ENCODE assay signal across 9 mouse cellular contexts in the genomic region with DNA sequence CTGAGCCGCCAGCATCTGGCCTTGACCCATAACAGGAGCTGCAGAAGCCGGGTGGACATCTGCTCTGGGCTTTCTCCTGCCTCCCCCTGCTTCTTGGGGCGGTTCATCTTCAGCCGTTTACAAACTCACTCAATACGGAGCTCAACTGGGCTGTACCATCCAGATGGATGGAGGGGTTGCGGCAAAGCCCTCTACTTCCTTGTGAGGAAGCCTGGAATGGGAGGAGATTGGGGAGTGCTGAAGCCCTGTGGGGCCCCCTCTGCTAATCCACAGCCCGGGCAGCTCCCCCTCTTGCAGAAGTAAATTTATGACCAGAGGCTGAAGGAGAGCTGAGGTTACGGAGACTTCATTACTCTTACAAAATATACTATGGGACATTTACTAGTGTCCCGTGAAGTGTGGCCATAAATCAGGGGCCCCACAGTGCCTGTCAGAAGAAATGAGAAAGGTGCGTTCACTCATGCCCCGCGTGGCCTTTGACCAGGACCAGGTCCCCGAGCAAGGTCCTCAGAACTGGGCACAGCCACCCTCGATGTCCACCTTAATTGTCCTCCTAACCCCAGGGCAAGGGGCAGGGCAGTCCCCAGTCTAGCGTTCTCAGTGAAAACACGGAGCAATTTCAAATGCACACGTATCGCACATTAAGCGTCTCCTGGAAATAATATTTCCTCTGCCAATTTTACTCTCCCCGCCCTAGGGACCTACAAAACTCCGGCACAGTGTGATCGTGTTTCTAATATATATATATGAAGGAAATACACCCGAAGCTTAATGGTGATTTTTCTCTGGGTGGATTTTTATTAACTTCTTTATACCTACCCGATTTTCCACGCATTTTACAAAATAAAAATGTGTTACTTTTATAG.
DNase-seq lines count a peak whose midpoint lies in the region; ATAC-seq lines count a peak whose summit lies in the region.
"Had no signal": no experiment of that assay in that cellular context is flagged by ENCODE, and none has a peak within 500 bp of the region (broad histone marks: within the 10 kb centered on the region; RNA-seq: fewer than 3 reads in every experiment).

No protein-coding gene starts in this region.

- 69% methylated on average over 25 of the region's 25 CpGs for WGBS in embryonic facial prominence, embryonic 11.5 days
- 35% methylated on average over 25 of the region's 25 CpGs for WGBS in neural tube, embryonic 15.5 days
- WGBS in heart, embryonic 11.5 days (ENCODE audit: insufficient replicate concordance) = 75% methylated on average over 25 of the region's 25 CpGs

- no peak overlapping the region for H3K9ac ChIP-seq in embryonic facial prominence, embryonic 11.5 days (replicated peaks; ENCODE audit: low read length)
- H3K9ac ChIP-seq in neural tube, embryonic 15.5 days (replicated peaks) = no peak overlapping the region
- H3K9ac ChIP-seq in heart, embryonic 11.5 days (ENCODE audit: low read depth, low read length) = no peak overlapping the region
- H3K9ac ChIP-seq: liver, embryonic 15.5 days had no signal

- H3K27me3 ChIP-seq in embryonic facial prominence, embryonic 11.5 days (ENCODE audit: control insufficient read depth, insufficient read depth, low read length) = no peaks in the 10 kb centered on the region
- H3K27me3 ChIP-seq in neural tube, embryonic 15.5 days (replicated peaks) = no peaks in the 10 kb centered on the region
- no peaks in the 10 kb centered on the region for H3K27me3 ChIP-seq in heart, embryonic 11.5 days (ENCODE audit: control insufficient read depth, insufficient read depth, low read length)
- H3K27me3 ChIP-seq: liver, embryonic 15.5 days had no signal

- 0 out of 2 replicates have a peak, but pooled peaks cover 2% of the 10 kb centered on the region for H3K4me1 ChIP-seq in embryonic facial prominence, embryonic 11.5 days (ENCODE audit: control insufficient read depth, insufficient read depth, low read length)
- H3K4me1 ChIP-seq in neural tube, embryonic 15.5 days = peaks cover 31% of the 10 kb centered on the region
- H3K4me1 ChIP-seq in heart, embryonic 11.5 days (ENCODE audit: control insufficient read depth, insufficient read depth, low read length) = no peaks in the 10 kb centered on the region
- H3K4me1 ChIP-seq: liver, embryonic 15.5 days had no signal

- H3K9me3 ChIP-seq in embryonic facial prominence, embryonic 11.5 days (replicated peaks; ENCODE audit: control insufficient read depth, low read length) = no peaks in the 10 kb centered on the region
- H3K9me3 ChIP-seq in neural tube, embryonic 15.5 days (replicated peaks) = no peaks in the 10 kb centered on the region
- H3K9me3 ChIP-seq in heart, embryonic 11.5 days (replicated peaks; ENCODE audit: control insufficient read depth, low read length) = 0 out of 2 replicates have a peak, but pooled peaks cover 2% of the 10 kb centered on the region
- H3K9me3 ChIP-seq: liver, embryonic 15.5 days had no signal

- H3K36me3 ChIP-seq in embryonic facial prominence, embryonic 11.5 days (replicated peaks; ENCODE audit: control insufficient read depth, insufficient read depth, low read depth, low read length) = no peaks in the 10 kb centered on the region
- H3K36me3 ChIP-seq in neural tube, embryonic 15.5 days = no peaks in the 10 kb centered on the region
- no peaks in the 10 kb centered on the region for H3K36me3 ChIP-seq in heart, embryonic 11.5 days (ENCODE audit: control insufficient read depth, insufficient read depth, low read length)
- H3K36me3 ChIP-seq: liver, embryonic 15.5 days had no signal

- peak; percentile 17 for DNase-seq in adrenal gland, postnatal 14 days
- no peak for DNase-seq in adrenal gland, adult 8-10 months
- DNase-seq in embryonic facial prominence, embryonic 11.5 days (ENCODE audit: low spot score) = no peak
- DNase-seq in kidney, postnatal 10 days = peak; percentile 30
- DNase-seq in heart, postnatal 10 days = no peak
- DNase-seq in heart, postnatal 14 days = no peak

- H3K27ac ChIP-seq in embryonic facial prominence, embryonic 11.5 days (replicated peaks; ENCODE audit: low read depth, low read length) = no peak overlapping the region
- no peak overlapping the region for H3K27ac ChIP-seq in neural tube, embryonic 15.5 days (replicated peaks)
- no peak overlapping the region for H3K27ac ChIP-seq in heart, embryonic 11.5 days (ENCODE audit: low read depth, low read length)
- H3K27ac ChIP-seq: liver, embryonic 15.5 days had no signal

- intact Hi-C loops in heart, postnatal 10 days (cut with DNase I) = no loop called here
- intact Hi-C loops in heart, postnatal 14 days (cut with DNase I) = no loop called here

- H3K4me3 ChIP-seq in embryonic facial prominence, embryonic 11.5 days (ENCODE audit: low read depth, low read length) = no peak overlapping the region
- H3K4me3 ChIP-seq in neural tube, embryonic 15.5 days (replicated peaks) = no peak overlapping the region
- H3K4me3 ChIP-seq in heart, embryonic 11.5 days (ENCODE audit: low read depth, low read length) = no peak overlapping the region
- H3K4me3 ChIP-seq: liver, embryonic 15.5 days had no signal

- no peak overlapping the region for H3K4me2 ChIP-seq in embryonic facial prominence, embryonic 11.5 days (ENCODE audit: low read depth, low read length)
- H3K4me2 ChIP-seq in neural tube, embryonic 15.5 days = peak overlapping the region; percentile 26
- H3K4me2 ChIP-seq in heart, embryonic 11.5 days = no peak overlapping the region
- H3K4me2 ChIP-seq: liver, embryonic 15.5 days had no signal

- ATAC-seq in embryonic facial prominence, embryonic 11.5 days (replicated peaks; ENCODE audit: insufficient number of reproducible peaks, low FRiP score, low TSS enrichment, low read depth) = 0 out of 2 replicates have a peak, but pooled peaks have one; percentile 44
- ATAC-seq in neural tube, embryonic 15.5 days (ENCODE audit: low FRiP score) = peak; percentile 46; the same call in 1 of the 2 replicates
- no peak for ATAC-seq in heart, embryonic 11.5 days (replicated peaks; ENCODE audit: insufficient number of reproducible peaks, low FRiP score, low TSS enrichment)

Comparison
In these comparisons a context has a peak if more than half of its experiments do, and no peak if none do; other contexts are left out.
1. DNase-seq: peak in adrenal gland, postnatal 14 days (single experiment) and kidney, postnatal 10 days (single experiment); none in adrenal gland, adult 8-10 months (single experiment), embryonic facial prominence, embryonic 11.5 days (single experiment), heart, postnatal 10 days (0 of 2) and heart, postnatal 14 days (0 of 2).